Mouse (Mus musculus) megakaryocyte, embryonic 14.5 days (primary cell): ENCODE results near the gene Gja5.

ENCODE experiments used
- FLI1 ChIP-seq: IDR thresholded peaks from 2 replicates; pipeline ENCODE4 v1.6.1; 2012; ENCODE audit warnings: low read length, inconsistent platforms, mixed read lengths
- GATA1 ChIP-seq: IDR thresholded peaks from 3 replicates; pipeline ENCODE4 v1.6.1; 2012; ENCODE audit warnings: mixed read lengths, low read length, inconsistent platforms, borderline replicate concordance

- TF ChIP-seq GATA1 (no peak), FLI1 (no peak)
These were observed 44.0 kb upstream of the Gja5 start for GRCm38 (mm10) chr3:96860498-96860897.
